Mouse (Mus musculus) heart, postnatal 36 days (tissue): ENCODE measurements around the gene Ube2e2. TPM values are rescaled to one million over a fixed set of nuclear protein-coding genes. Genes with fewer than 3 reads are reported as not detected.
A peak's percentile ranks its signal among the peaks of the same experiment; 100 is the strongest.

ENCODE experiments used
- DNase-seq, 2 experiments: peaks; one replicate each; pipeline ENCODE4 v3.0.0; 2021 to 2022
- intact Hi-C: fragments of 180-260 bp; cut with DNase I; formaldehyde crosslinking; loops from one replicate; pipeline ENCODE4 v1.15.1; 2025
- total RNA-seq, 2 experiments: library from RNA; stranded (reverse); gene quantifications; 2 replicates each; pipeline ENCODE4 v1.2.3; 2021

Ube2e2 gene
- total RNA-seq: 10 to 100 TPM; 14.1 to 15.4 TPM

- intact Hi-C loops: loop anchor here (5.0 kb wide), 3 partner anchors 162 to 387 kb away; no protein-coding TSS in a partner anchor
Observed at GRCm38 (mm10) chr14:18893947-18894445, at the start of gene Ube2e2. Gene Ube2e2, minus strand, starts transcription at chr14:18894267.

GRCm38 (mm10) chr14:18940068-18940467, 46.0 kb upstream of the Ube2e2 start:
- intact Hi-C loops: no loop called here
- no peak for DNase-seq

More at GRCm38 (mm10) chr14:18893947-18894445, at the start of gene Ube2e2:
- DNase-seq: no peak

GRCm38 (mm10) chr14:18903553-18903952, 9.5 kb upstream of the Ube2e2 start:
- intact Hi-C loops: no loop called here
- no peak for DNase-seq

GRCm38 (mm10) chr14:18893121-18893946, 733 bp downstream of the Ube2e2 start:
- intact Hi-C loops: loop anchor here (5.0 kb wide), 3 partner anchors 161 to 386 kb away; no protein-coding TSS in a partner anchor
- peak; percentile 90 to 91 for DNase-seq

GRCm38 (mm10) chr14:18889571-18889970, 4.5 kb downstream of the Ube2e2 start:
- DNase-seq: peak; percentile 4 to 15

GRCm38 (mm10) chr14:18882493-18882892, 11.6 kb downstream of the Ube2e2 start:
- intact Hi-C loops: no loop called here
- no peak for DNase-seq

More at GRCm38 (mm10) chr14:18889571-18889970, 4.5 kb downstream of the Ube2e2 start:
- intact Hi-C loops: no loop called here

GRCm38 (mm10) chr14:18870716-18871115, 23.4 kb downstream of the Ube2e2 start:
- intact Hi-C loops: no loop called here
- DNase-seq: peak in 1 of 2 experiments; percentile 14

GRCm38 (mm10) chr14:18828661-18829060, 65.4 kb downstream of the Ube2e2 start:
- DNase-seq: no peak
- intact Hi-C loops: no loop called here

GRCm38 (mm10) chr14:18826753-18827152, 67.3 kb downstream of the Ube2e2 start:
- intact Hi-C loops: no loop called here
- no peak for DNase-seq

- DNase-seq: no peak
- intact Hi-C loops: no loop called here
Observed at GRCm38 (mm10) chr14:18820713-18821112, 73.4 kb downstream of the Ube2e2 start.

- no peak for DNase-seq
- intact Hi-C loops: no loop called here
Observed at GRCm38 (mm10) chr14:18796857-18797256, 97.2 kb downstream of the Ube2e2 start.

- intact Hi-C loops: no loop called here
Observed at GRCm38 (mm10) chr14:18795787-18796186, 98.3 kb downstream of the Ube2e2 start.

GRCm38 (mm10) chr14:18778993-18779675, 114.9 kb downstream of the Ube2e2 start:
- DNase-seq: no peak
- intact Hi-C loops: no loop called here

More at GRCm38 (mm10) chr14:18795787-18796186, 98.3 kb downstream of the Ube2e2 start:
- no peak for DNase-seq

GRCm38 (mm10) chr14:18778241-18778640, 115.8 kb downstream of the Ube2e2 start:
- intact Hi-C loops: no loop called here
- DNase-seq: no peak

GRCm38 (mm10) chr14:18776132-18776531, 117.9 kb downstream of the Ube2e2 start:
- intact Hi-C loops: no loop called here
- no peak for DNase-seq

- DNase-seq: no peak
- intact Hi-C loops: no loop called here
Observed at GRCm38 (mm10) chr14:18773724-18774123, 120.3 kb downstream of the Ube2e2 start.

GRCm38 (mm10) chr14:18759601-18760356, 134.3 kb downstream of the Ube2e2 start:
- intact Hi-C loops: no loop called here
- DNase-seq: no peak

- intact Hi-C loops: no loop called here
- DNase-seq: no peak
Observed at GRCm38 (mm10) chr14:18758595-18759532, 135.2 kb downstream of the Ube2e2 start.

GRCm38 (mm10) chr14:18758003-18758402, 136.1 kb downstream of the Ube2e2 start:
- no peak for DNase-seq
- intact Hi-C loops: no loop called here
